Mouse (Mus musculus): ENCODE results near the gene Scarb1. TPM values are rescaled to one million over a fixed set of nuclear protein-coding genes. Genes with fewer than 3 reads are reported as not detected.
A peak's percentile ranks its signal among the peaks of the same experiment; 100 is the strongest.

Gene Scarb1
- total and polyA plus RNA-seq, 2 experiments from 2014 or later, result 57.7 to 74.0 TPM

DNA sequence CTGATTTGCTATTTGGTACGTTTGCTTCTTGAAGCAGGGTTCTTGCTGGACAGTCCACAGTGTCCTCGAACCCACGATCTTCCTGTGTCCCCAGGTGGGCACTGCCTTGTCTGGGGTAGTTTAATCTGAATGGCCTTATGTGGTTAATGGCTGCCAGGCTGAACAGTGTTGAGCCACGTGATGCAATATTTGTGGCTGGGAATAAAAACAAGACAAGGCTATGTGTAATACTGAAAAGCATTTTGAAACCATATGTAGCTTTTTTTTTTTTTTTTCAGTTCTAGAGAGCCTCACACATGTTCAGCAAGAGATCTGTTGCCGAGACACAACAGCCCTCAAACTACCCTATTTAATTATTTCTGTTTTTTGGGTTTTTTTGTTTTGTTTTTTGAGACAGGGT, 27.3 kb upstream of the Scarb1 start:
- 73% methylated on average over 5 of the region's 5 CpGs for WGBS

DNA sequence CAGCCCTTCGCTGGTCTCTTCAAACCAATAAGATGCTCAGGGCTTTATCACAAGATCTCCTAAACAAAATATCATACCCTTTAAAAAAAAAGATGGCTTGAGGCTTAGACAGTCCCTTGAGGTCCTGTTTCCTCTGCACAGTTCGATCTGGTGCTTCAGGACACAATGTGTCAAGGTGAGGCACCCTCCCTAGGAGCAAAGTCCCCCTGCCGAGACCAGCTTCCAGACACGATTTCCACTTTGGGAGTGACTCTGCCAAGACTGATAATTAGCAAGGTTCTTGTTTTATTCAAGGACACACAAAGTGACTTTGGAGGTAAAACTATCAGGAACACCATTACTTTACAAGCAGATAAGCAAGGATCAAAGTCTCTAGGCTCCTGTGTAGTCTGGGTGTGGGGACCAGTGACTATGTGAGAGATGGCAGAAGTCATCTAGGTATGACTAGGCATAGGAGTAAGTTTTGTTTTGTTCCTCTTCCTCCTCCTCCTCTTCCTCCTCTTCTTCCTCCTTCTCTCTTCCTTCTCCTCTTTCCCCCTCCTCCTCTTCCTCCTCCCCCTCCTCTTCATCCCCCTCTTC, 24.0 kb upstream of the Scarb1 start:
- WGBS, result 76% methylated on average over 4 of the region's 4 CpGs

More for the DNA sequence above, 27.3 kb upstream of the Scarb1 start:
- Histone ChIP-seq H3K4me2 (ENCODE audit: low read depth, low read length, poor library complexity, severe bottlenecking) (no peak overlapping the region), H3K9me3 (ENCODE audit: low read length) (no peaks in the 10 kb centered on the region), H3K27ac (ENCODE audit: low read depth, low read length) (no peak overlapping the region), H3K9ac (replicated peaks; ENCODE audit: low read length, poor library complexity, severe bottlenecking) (no peak overlapping the region), H3K4me3 (ENCODE audit: low read depth, low read length) (no peak overlapping the region), H3K27me3 (ENCODE audit: insufficient read depth, low read length) (no peaks in the 10 kb centered on the region), H3K36me3 (ENCODE audit: insufficient read depth, low read length) (no peaks in the 10 kb centered on the region), H3K4me1 (ENCODE audit: insufficient read depth, low read length) (no peaks in the 10 kb centered on the region)
- DNase-seq (ENCODE audit: low spot score) (no peak), ATAC-seq (ENCODE audit: low FRiP score) (no peak)
- TF ChIP-seq CTCF (IDR thresholded peaks at IDR 0.05), result no peak

DNA sequence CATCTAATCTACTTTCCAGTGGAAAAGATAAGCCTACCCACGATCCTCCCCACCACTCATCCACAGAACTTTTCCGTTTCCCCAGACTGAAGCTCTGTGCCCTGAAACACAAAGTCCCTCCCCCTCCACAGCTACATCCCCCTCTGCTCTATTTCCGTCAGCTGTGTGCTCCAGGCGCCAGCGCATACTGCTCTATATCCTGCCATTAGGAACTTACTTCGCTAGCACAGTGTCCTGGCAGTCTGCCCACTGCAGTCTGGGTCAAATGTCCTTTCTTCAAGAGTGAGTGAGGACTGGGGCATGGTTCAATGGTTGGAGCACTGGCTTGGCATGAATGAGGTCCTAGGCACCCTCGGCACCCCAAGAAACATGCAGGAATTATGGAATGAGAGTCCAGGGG, 23.0 kb upstream of the Scarb1 start:
- ATAC-seq (ENCODE audit: low FRiP score) (no peak), DNase-seq (ENCODE audit: low spot score) (no peak)
- H3K4me2 ChIP-seq (ENCODE audit: low read depth, low read length, poor library complexity, severe bottlenecking), result no peak overlapping the region
- H3K27me3 ChIP-seq (ENCODE audit: insufficient read depth, low read length), result no peaks in the 10 kb centered on the region
- no peak overlapping the region for H3K9ac ChIP-seq (replicated peaks; ENCODE audit: low read length, poor library complexity, severe bottlenecking)
- no peaks in the 10 kb centered on the region for H3K36me3 ChIP-seq (ENCODE audit: insufficient read depth, low read length)
- no peak overlapping the region for H3K27ac ChIP-seq (ENCODE audit: low read depth, low read length)
- H3K9me3 ChIP-seq (ENCODE audit: low read length), result no peaks in the 10 kb centered on the region
- H3K4me1 ChIP-seq (ENCODE audit: insufficient read depth, low read length), result no peaks in the 10 kb centered on the region
- WGBS, result 80% methylated on average over 7 of the region's 7 CpGs
- no peak overlapping the region for H3K4me3 ChIP-seq (ENCODE audit: low read depth, low read length)
- TF ChIP-seq CTCF (IDR thresholded peaks at IDR 0.05), result no peak

More for the DNA sequence above, 24.0 kb upstream of the Scarb1 start:
- Histone ChIP-seq H3K9ac (replicated peaks; ENCODE audit: low read length, poor library complexity, severe bottlenecking) (no peak overlapping the region), H3K4me3 (ENCODE audit: low read depth, low read length) (no peak overlapping the region), H3K27me3 (ENCODE audit: insufficient read depth, low read length) (no peaks in the 10 kb centered on the region), H3K4me2 (ENCODE audit: low read depth, low read length, poor library complexity, severe bottlenecking) (no peak overlapping the region), H3K27ac (ENCODE audit: low read depth, low read length) (no peak overlapping the region), H3K36me3 (ENCODE audit: insufficient read depth, low read length) (no peaks in the 10 kb centered on the region), H3K9me3 (ENCODE audit: low read length) (no peaks in the 10 kb centered on the region), H3K4me1 (ENCODE audit: insufficient read depth, low read length) (no peaks in the 10 kb centered on the region)
- TF ChIP-seq CTCF (IDR thresholded peaks at IDR 0.05), result no peak
- DNase-seq (ENCODE audit: low spot score), result no peak
- ATAC-seq (ENCODE audit: low FRiP score), result no peak

DNA sequence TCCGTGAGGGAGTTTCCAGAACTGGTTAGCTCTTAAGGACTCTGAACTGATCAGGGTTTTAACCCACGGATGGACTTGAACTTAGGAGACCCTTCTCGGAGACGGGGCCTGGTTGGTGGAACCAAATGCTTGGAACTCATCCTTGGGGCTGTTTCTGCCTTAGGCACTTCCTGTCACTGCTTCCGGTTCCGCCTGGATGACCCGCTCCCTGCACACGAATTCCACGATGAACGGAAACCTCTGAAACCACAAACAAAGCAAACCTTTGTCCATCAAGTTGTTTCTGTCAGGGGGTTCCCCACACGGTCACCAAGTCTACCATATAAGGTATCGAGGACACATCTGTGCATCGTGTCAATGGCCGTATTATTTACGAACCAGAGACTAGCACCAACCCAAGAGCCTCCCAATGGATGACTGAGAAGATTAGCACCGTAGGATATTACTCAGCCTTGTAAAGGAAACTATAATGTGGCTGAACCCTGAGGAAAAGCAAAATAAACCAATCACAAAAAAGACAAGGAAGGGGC, 20.2 kb upstream of the Scarb1 start:
- TF ChIP-seq CTCF (IDR thresholded peaks at IDR 0.05), result no peak
- no peak overlapping the region for H3K9ac ChIP-seq (replicated peaks; ENCODE audit: low read length, poor library complexity, severe bottlenecking)
- H3K4me3 ChIP-seq (ENCODE audit: low read depth, low read length), result no peak overlapping the region
- no peak overlapping the region for H3K27ac ChIP-seq (ENCODE audit: low read depth, low read length)
- 71% methylated on average over 16 of the region's 16 CpGs for WGBS
- no peaks in the 10 kb centered on the region for H3K36me3 ChIP-seq (ENCODE audit: insufficient read depth, low read length)
- no peaks in the 10 kb centered on the region for H3K9me3 ChIP-seq (ENCODE audit: low read length)
- no peak for ATAC-seq (ENCODE audit: low FRiP score)
- no peak overlapping the region for H3K4me2 ChIP-seq (ENCODE audit: low read depth, low read length, poor library complexity, severe bottlenecking)
- no peak for DNase-seq (ENCODE audit: low spot score)
- no peaks in the 10 kb centered on the region for H3K27me3 ChIP-seq (ENCODE audit: insufficient read depth, low read length)
- no peaks in the 10 kb centered on the region for H3K4me1 ChIP-seq (ENCODE audit: insufficient read depth, low read length)

DNA sequence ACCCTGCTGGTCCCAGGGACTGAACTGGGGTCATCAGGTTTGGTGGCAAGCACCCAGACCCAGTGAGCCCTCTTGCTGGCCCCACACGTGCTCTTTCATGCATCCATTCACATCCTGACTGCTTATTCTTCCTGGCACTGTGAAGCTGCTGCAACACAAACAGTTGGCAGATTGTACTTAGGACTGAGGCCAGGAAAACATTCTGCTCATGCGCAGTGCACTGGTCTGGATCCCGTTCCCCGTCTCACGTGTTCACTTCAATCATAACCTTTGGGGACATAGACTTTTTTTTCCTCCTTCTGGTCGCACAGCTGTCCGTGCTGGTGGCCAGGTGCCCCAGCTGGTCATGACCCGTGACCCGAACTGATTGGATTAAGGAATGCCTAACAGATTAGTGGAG, 19.7 kb upstream of the Scarb1 start:
- TF ChIP-seq CTCF (IDR thresholded peaks at IDR 0.05), result no peak
- H3K9ac ChIP-seq (replicated peaks; ENCODE audit: low read length, poor library complexity, severe bottlenecking), result no peak overlapping the region
- no peaks in the 10 kb centered on the region for H3K9me3 ChIP-seq (ENCODE audit: low read length)
- no peaks in the 10 kb centered on the region for H3K27me3 ChIP-seq (ENCODE audit: insufficient read depth, low read length)
- no peaks in the 10 kb centered on the region for H3K36me3 ChIP-seq (ENCODE audit: insufficient read depth, low read length)
- no peak for ATAC-seq (ENCODE audit: low FRiP score)
- H3K27ac ChIP-seq (ENCODE audit: low read depth, low read length), result no peak overlapping the region
- DNase-seq (ENCODE audit: low spot score), result peak; percentile 76
- H3K4me3 ChIP-seq (ENCODE audit: low read depth, low read length), result no peak overlapping the region
- 0 out of 2 replicates have a peak, but pooled peaks cover 2% of the 10 kb centered on the region for H3K4me1 ChIP-seq (ENCODE audit: insufficient read depth, low read length)
- H3K4me2 ChIP-seq (ENCODE audit: low read depth, low read length, poor library complexity, severe bottlenecking), result no peak overlapping the region
- WGBS, result 51% methylated on average over 9 of the region's 9 CpGs

DNA sequence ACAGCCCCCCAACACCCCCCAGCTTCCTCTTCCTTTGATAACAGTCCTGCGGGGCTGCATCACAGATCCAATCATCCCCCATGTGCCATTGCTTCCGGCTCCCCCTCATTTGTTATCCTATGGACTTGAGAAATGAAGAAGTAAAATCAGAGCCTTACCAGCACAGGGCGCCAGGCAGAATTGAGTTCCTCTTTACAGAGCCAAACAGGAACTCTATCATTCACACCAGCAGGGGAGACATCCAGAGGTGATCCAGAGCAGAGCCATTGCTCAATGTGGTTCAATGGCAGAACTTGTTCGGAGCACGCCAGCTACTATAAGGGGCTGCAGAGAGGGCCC, 17.3 kb upstream of the Scarb1 start:
- Histone ChIP-seq H3K27me3 (ENCODE audit: insufficient read depth, low read length) (no peaks in the 10 kb centered on the region), H3K9me3 (ENCODE audit: low read length) (no peaks in the 10 kb centered on the region), H3K36me3 (ENCODE audit: insufficient read depth, low read length) (no peaks in the 10 kb centered on the region), H3K4me1 (ENCODE audit: insufficient read depth, low read length) (peaks cover 5% of the 10 kb centered on the region; the same call in 1 of the 2 replicates), H3K9ac (replicated peaks; ENCODE audit: low read length, poor library complexity, severe bottlenecking) (no peak overlapping the region), H3K4me2 (ENCODE audit: low read depth, low read length, poor library complexity, severe bottlenecking) (no peak overlapping the region), H3K4me3 (ENCODE audit: low read depth, low read length) (no peak overlapping the region), H3K27ac (ENCODE audit: low read depth, low read length) (no peak overlapping the region)
- TF ChIP-seq CTCF (IDR thresholded peaks at IDR 0.05), result no peak
- ATAC-seq (ENCODE audit: low FRiP score), result no peak
- whole genome bisulfite sequencing, result 84% methylated on average over 5 of the region's 5 CpGs
- no peak for DNase-seq (ENCODE audit: low spot score)

Data from midbrain, postnatal 0 days (tissue).